Comparison of ENCODE assay signal across 22 mouse cellular contexts in genomic region chr4:93437386-93438130, GRCm38 (mm10).
DNase-seq lines count a peak whose midpoint lies in the region; ATAC-seq and TF ChIP-seq lines count a peak whose summit lies in the region.
"Had no signal": no experiment of that assay in that cellular context is flagged by ENCODE, and none has a peak within 500 bp of the region (broad histone marks: within the 10 kb centered on the region; RNA-seq: fewer than 3 reads in every experiment).

No protein-coding gene starts in this region.

- no peak overlapping the region; the same call in 1 of the 2 replicates for H3K27ac ChIP-seq in limb, embryonic 14.5 days (replicated peaks; ENCODE audit: low read depth, low read length)
- no peak overlapping the region for H3K27ac ChIP-seq in intestine, postnatal 0 days (ENCODE audit: low read depth, low read length)
- H3K27ac ChIP-seq: embryonic facial prominence, embryonic 13.5 days; hindbrain, embryonic 15.5 days; layer of hippocampus, adult 2 months; midbrain, embryonic 12.5 days had no signal

- intact Hi-C loops in gastrocnemius, postnatal 36 days (cut with DNase I), result no loop called here

- H3K9ac ChIP-seq in limb, embryonic 14.5 days (ENCODE audit: low read depth, low read length, severe bottlenecking), result no peak overlapping the region
- no peak overlapping the region for H3K9ac ChIP-seq in intestine, postnatal 0 days (ENCODE audit: low read depth, low read length)
- H3K9ac ChIP-seq: embryonic facial prominence, embryonic 13.5 days; hindbrain, embryonic 15.5 days; midbrain, embryonic 12.5 days had no signal

- H3K4me2 ChIP-seq in limb, embryonic 14.5 days (replicated peaks; ENCODE audit: low read depth, low read length, severe bottlenecking), result no peak overlapping the region
- H3K4me2 ChIP-seq in intestine, postnatal 0 days (replicated peaks; ENCODE audit: low read depth), result no peak overlapping the region
- H3K4me2 ChIP-seq: embryonic facial prominence, embryonic 13.5 days; heart, embryonic 11.5 days; hindbrain, embryonic 15.5 days; midbrain, embryonic 12.5 days had no signal

- no peak overlapping the region for H3K4me3 ChIP-seq in limb, embryonic 14.5 days (replicated peaks; ENCODE audit: low read length)
- H3K4me3 ChIP-seq in intestine, postnatal 0 days (ENCODE audit: low read depth, low read length), result no peak overlapping the region
- H3K4me3 ChIP-seq: embryonic facial prominence, embryonic 13.5 days; hindbrain, embryonic 15.5 days; layer of hippocampus, adult 2 months; midbrain, embryonic 12.5 days had no signal

- no peak for TF ChIP-seq POLR2A in limb, embryonic 14.5 days (IDR thresholded peaks at IDR 0.05; ENCODE audit: borderline replicate concordance, extremely low read depth, insufficient read depth, insufficient read length)

- ATAC-seq in limb, embryonic 14.5 days (ENCODE audit: low FRiP score, low read depth), result peak; percentile 66
- ATAC-seq in intestine, postnatal 0 days, result no peak
- ATAC-seq: forebrain, embryonic 14.5 days; lung, postnatal 0 days had no signal

- H3K4me1 ChIP-seq in limb, embryonic 14.5 days (ENCODE audit: control insufficient read depth, insufficient read depth, low read length), result 0 out of 2 replicates have a peak, but pooled peaks cover 3% of the 10 kb centered on the region
- no peaks in the 10 kb centered on the region for H3K4me1 ChIP-seq in intestine, postnatal 0 days (replicated peaks; ENCODE audit: control insufficient read depth, insufficient read depth, low read length)
- H3K4me1 ChIP-seq: embryonic facial prominence, embryonic 13.5 days; hindbrain, embryonic 15.5 days; midbrain, embryonic 12.5 days had no signal

- 29% methylated on average over 3 of the region's 3 CpGs for WGBS in limb, embryonic 14.5 days
- 38% methylated on average over 3 of the region's 3 CpGs for WGBS in intestine, postnatal 0 days

- no peaks in the 10 kb centered on the region for H3K9me3 ChIP-seq in limb, embryonic 14.5 days (ENCODE audit: control insufficient read depth, low read length)
- H3K9me3 ChIP-seq in intestine, postnatal 0 days (ENCODE audit: control insufficient read depth), result no peaks in the 10 kb centered on the region
- H3K9me3 ChIP-seq: embryonic facial prominence, embryonic 13.5 days; hindbrain, embryonic 15.5 days; midbrain, embryonic 12.5 days had no signal

- peak; percentile 7 for DNase-seq in gastrocnemius, postnatal 25 days
- no peak for DNase-seq in gastrocnemius, postnatal 36 days
- DNase-seq in kidney, postnatal 14 days, result peak; percentile 4
- no peak for DNase-seq in kidney, adult 18-20 months
- DNase-seq in brain, adult 2 months (ENCODE audit: low read depth, low spot score), result peak; percentile 1
- DNase-seq in limb, embryonic 14.5 days (ENCODE audit: low spot score), result peak; percentile 27
- no peak for DNase-seq in testis, postnatal 10 days (ENCODE audit: low spot score)
- DNase-seq: adrenal gland, adult 8-10 months; cerebellum, adult 2 months; cerebellum, postnatal 25 days; heart, adult 11 months; retina, postnatal 1 day; right cerebral cortex, postnatal 25 days; thymus, postnatal 25 days had no signal

- no peaks in the 10 kb centered on the region for H3K27me3 ChIP-seq in limb, embryonic 14.5 days (ENCODE audit: control insufficient read depth, insufficient read depth, low read length)
- no peaks in the 10 kb centered on the region for H3K27me3 ChIP-seq in intestine, postnatal 0 days (replicated peaks; ENCODE audit: control insufficient read depth, insufficient read depth, low read length)
- H3K27me3 ChIP-seq: embryonic facial prominence, embryonic 13.5 days; hindbrain, embryonic 15.5 days; midbrain, embryonic 12.5 days had no signal

- H3K36me3 ChIP-seq in limb, embryonic 14.5 days (ENCODE audit: control insufficient read depth, insufficient read depth, low read length), result no peaks in the 10 kb centered on the region
- H3K36me3 ChIP-seq in intestine, postnatal 0 days (ENCODE audit: control insufficient read depth, insufficient read depth), result no peaks in the 10 kb centered on the region
- H3K36me3 ChIP-seq: embryonic facial prominence, embryonic 13.5 days; hindbrain, embryonic 15.5 days; midbrain, embryonic 12.5 days had no signal

- TF ChIP-seq CTCF in intestine, postnatal 0 days (IDR thresholded peaks at IDR 0.05; ENCODE audit: low read depth), result no peak

Comparison
In these comparisons a context has a peak if more than half of its experiments do, and no peak if none do; other contexts are left out.
1. DNase-seq: peak in gastrocnemius, postnatal 25 days (single experiment), kidney, postnatal 14 days (single experiment), brain, adult 2 months (single experiment) and limb, embryonic 14.5 days (single experiment); none in gastrocnemius, postnatal 36 days (0 of 2), kidney, adult 18-20 months (single experiment) and testis, postnatal 10 days (single experiment).